Mouse (Mus musculus): ENCODE measurements around the gene Nek2. TPM values are rescaled to one million over a fixed set of nuclear protein-coding genes. Genes with fewer than 3 reads are reported as not detected.
A peak's percentile ranks its signal among the peaks of the same experiment; 100 is the strongest.

The Nek2 gene
- 1 to 10 TPM in 1 of 2 experiments, under 1 TPM in 1; 0.45 to 1.3 TPM for total RNA-seq (2021)
- long read RNA-seq, experiment 1: 0 reads
- long read RNA-seq, experiment 2, transcript Nek2-201 (8 exons, 3,227 nt): major isoform, 5 of 11 reads
- long read RNA-seq, experiment 2, partial matches to known transcripts: 2 of 11 reads
- long read RNA-seq, experiment 2, other reads (novel, unspliced or antisense): 4 of 11 reads

DNA sequence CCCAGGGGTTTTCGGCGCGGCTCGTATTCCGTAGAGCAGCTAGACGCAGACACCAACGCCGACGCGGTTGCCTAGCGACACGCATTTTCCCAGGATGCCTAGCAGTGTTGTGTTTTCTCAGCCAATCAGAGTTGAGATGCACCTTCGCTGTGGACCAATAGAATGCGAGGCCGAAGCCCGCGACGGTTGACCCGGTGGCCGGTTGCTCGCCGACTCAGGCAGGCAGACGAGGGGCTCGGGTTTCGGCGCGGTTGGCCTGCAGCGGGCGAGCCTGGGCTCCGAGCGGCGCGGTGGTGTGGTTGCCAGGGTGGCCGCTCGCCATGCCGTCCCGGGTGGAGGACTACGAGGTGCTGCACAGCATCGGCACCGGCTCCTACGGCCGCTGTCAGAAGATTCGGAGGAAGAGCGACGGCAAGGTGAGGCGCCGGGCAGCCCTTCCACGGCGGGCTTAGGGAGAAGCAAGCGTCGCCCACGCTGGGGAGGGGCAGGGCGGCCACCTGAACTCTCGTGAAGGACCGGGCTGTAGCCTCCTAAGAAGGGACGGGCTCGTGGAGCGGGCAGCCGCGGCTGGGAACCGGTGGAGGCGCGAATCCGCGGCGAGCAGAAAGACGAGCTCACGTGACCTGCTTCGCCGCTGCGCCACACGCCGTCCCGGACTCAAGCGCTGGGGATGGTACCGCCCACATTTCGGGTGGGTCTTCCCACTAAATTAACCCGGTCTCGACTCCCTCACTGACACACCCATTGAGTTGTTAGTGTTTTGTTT is at the start of gene Nek2:
Gene Nek2 (plus strand): TSS at position 119 of the 766 bp plus-strand sequence.
- peak; percentile 87 to 90 for DNase-seq (ENCODE audit: low spot score in 2 of 2)

DNA sequence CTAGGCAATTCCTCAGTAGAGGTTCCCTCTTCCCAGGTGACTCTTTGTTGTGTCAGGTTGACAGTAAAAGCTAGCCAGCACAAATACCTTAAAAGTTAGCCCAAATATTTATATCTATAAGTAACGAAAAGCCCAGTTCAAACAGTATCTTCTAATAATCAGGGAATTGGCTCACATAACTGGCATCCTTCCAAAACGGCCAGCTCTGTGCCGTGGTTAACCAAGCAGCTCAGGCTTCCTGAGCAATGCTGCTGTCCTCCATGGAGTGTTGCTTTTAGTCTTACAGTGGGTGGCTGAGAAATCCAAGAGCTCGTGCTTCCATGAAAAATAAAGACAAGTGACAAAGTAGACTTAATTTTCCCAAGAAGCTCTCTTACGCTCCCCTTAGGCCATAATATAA is 47.1 kb upstream of the Nek2 start:
- no peak for DNase-seq (ENCODE audit: low spot score in 2 of 2)

DNA sequence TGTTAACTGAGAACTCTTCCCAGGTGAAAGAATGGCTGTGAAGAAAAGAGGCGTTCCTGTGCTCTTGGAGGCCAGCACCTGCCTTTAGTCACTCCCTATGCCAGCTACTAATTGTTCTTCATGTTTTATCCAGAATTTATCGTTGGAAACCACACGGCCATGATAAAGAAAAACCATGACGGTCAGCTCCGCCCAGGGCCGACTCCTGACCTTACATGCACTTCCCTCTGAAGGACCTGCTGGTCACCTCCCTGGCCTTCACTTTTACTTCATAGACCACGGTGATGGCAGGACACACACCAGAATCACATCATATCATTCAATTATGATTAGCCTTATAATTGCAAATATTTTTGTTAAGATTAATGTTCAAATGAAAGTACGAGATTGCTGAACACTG is 46.1 kb upstream of the Nek2 start:
- DNase-seq (ENCODE audit: low spot score in 2 of 2): no peak

DNA sequence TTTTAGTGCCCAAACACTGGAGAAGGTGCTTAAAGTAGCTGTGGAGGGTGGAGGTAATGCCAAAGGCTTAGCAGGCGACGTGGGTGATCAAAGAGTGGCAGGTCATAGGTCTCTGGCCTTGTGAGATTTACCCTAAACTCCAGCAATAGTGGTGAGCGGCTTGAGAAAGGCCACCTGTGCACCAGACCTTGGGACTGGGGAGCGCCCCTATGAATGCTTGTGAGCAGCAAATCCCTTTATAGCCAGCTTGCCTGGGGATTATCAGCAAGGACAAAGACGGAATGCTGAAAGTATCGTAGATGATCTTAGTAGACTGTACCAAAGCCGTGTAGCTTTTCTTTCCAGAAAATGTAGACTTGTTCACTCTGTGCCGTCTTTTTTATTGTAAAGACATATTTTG is 43.7 kb upstream of the Nek2 start:
- no peak for DNase-seq (ENCODE audit: low spot score in 2 of 2)

DNA sequence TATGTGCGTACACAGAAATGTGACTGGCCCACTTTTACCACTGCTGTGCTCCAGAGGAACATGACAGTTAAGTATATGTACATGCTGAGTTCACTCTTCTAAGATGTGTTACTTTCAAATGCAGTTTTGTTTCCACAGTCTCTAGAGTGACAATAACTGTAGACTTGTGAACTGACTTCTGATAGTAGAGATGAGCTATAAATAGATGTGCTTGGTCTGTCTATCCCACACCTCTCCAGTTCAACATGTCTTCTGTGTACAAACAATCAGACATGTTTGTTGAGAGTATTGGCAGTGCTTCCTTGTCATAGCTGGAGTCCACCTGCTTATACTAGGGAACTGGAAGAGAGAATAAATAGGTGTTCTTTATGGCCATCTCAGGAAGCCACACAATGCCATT is 40.8 kb upstream of the Nek2 start:
- DNase-seq (ENCODE audit: low spot score in 2 of 2): no peak

DNA sequence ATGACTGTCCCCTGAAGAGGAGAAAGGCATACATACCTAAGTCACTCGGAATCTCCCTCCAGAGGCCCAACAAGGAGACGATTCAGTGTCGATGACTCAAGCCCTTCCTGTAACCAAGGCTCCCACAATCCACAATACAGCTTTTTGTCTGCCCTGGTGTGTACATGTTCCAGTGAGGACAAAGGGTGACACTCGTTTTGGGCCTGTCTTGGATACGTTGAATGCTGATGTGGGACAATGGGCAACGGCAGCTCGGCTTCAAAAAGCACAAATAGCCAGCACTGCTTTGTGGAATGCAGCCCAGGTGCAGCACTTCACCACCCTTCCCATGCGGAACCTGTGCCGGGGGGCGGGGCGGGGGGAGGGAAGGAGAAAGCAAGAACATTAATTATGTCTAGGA is 36.1 kb upstream of the Nek2 start:
- DNase-seq (ENCODE audit: low spot score in 2 of 2): no peak

DNA sequence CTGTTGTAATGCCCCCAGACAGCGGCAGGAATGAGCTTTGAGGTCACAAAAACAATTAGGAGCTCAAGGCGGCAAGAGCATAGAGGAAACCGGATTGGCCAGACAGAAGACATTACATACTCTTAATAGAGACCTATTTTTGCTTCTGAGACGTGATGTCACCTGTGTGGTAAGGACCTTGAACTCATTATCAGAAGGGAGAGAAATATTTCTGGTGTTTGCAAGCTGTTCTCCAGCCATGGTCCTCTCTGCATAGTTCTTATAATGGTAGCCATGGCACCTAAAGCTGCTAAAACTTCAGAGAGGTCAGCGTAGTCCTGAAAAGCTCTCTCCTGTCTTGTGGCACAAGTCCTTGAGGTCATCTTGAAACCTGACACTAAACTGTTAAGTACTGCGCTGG is 35.0 kb upstream of the Nek2 start:
- DNase-seq (ENCODE audit: low spot score in 2 of 2): no peak

DNA sequence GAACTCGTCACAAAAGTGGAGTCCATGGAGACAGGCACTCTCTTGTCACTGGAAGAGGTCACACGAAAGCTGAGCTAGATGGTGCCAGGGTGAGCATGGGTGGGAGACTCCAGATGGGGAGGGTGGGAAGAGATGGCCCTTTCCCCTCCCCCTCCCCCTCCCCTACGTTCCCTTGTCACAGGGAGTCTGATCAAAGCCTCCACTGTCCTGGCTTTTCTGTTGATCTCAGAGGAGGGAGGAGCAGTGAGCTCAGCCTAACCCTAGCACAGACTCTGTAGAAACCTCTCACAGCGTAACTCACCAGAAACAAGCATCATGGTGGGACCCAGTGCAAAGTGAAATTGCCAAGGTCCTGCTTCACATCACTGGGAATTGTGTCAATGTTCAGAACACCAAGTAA is 33.9 kb upstream of the Nek2 start:
- DNase-seq (ENCODE audit: low spot score in 2 of 2): no peak

DNA sequence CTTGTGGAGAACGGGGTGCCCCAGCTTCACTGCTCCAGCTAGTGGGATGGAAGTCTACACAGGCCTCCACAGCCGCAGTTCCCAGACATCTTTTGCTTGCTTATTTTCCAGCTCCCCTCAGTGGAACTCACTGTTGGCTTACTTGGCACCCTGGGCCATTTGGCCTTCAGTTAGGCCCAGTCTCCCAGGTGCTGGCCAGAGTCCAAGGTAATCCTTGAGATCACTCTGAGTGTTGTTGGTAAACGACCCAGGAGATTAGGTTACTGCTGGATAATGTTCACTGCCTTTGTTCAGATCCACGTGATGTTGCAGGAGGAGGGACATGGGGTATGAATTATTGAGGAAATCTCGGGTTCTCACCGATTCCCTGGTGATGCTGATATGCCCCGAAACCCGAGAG is 28.3 kb upstream of the Nek2 start:
- peak in 1 of 2 experiments; percentile 17 for DNase-seq (ENCODE audit: low spot score in 2 of 2)

DNA sequence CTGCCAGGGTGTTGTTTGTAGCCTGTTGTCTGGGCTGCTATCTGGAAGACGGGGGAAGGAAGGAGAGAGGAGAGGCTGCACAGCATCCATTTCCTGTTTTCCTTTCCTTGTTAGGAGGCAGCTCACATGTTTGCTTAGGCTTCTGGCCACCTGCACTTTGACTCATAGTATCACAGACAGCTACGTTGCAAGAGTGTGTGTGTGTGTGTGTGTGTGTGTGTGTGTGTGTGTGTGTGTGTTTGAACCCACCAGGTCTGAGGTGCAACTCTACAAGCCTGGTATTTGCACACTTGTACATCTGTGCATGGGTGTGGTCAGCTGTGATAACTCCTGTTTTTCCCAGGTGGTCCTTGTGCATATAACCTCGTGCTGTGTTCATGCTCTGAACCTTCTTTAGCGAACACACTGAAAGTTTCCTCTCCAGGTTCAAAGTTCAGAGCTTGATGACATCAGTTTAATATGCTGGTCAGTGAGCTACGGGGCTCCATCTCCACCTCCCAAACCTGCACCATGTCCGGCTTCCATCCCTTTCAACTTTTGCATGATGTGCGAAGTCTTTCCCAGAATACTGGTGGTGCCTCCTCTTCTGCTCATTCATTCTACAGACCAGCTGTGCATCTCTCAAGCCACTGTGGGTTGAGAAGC is 27.2 kb upstream of the Nek2 start:
- no peak for DNase-seq (ENCODE audit: low spot score in 2 of 2)

DNA sequence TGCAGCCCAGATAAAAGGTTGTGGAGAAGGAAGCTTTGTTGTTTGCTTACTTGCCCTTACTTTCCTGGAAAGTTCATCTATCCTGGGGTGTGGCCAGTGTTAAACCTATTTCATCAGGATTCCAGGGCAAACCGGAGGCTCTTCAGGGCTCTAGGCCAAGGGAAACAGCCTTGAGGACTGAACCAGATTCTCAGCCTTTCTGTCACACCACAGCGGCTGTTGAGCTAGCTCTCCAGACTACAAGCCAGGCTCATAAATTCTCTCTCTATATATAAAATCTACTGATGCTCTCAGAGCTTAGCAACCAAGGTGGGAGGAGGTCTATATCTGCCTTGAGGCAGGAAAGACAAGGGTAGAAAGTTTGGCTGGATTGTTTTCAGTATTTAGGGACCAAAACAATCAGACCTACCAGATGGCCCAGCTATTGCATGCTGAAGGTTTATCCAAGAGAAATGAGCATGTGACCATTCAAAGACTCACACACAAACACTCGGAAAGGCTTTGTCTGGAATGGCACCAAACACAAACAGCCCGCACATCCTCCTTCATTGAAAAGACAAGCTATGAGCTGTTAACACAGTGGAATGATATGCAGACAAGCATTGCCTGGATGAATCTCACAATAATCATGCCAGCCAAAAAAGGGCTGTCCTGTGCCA is 24.9 kb upstream of the Nek2 start:
- DNase-seq (ENCODE audit: low spot score in 2 of 2): no peak

DNA sequence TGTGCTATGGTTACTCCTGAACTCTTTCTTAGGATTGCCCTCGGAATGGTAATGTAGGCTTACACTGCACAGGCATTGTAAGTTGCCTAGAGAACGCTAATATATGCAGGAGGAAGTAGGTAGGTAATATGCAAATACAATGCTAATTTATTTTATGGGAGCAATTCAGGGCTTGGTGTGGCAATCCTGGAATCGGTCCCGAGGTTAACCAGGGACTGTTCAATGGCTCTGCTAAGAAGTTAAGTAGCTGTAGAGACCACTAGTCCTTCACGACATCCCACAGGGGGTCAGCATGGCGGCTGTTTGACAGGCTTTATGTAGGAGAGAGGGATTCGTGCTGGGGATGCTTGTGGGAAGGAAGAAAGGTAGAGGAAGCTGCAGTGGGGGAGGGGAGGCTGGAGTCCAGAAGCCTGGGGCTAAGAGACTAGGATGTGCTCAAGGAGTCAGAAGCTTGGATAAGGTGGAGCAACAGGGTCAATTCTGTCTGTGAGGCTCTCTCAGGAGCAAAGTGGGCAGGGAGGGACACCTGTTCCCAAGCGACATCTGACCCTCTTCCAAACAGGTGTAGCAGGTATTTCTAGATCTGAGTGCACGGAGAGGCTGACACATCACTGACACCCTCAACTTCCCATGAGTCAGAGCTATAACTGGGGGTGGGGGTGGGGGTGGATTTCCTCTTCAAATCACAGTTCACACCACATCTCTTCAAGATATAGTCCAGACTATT is 19.0 kb upstream of the Nek2 start:
- DNase-seq (ENCODE audit: low spot score in 2 of 2): no peak

DNA sequence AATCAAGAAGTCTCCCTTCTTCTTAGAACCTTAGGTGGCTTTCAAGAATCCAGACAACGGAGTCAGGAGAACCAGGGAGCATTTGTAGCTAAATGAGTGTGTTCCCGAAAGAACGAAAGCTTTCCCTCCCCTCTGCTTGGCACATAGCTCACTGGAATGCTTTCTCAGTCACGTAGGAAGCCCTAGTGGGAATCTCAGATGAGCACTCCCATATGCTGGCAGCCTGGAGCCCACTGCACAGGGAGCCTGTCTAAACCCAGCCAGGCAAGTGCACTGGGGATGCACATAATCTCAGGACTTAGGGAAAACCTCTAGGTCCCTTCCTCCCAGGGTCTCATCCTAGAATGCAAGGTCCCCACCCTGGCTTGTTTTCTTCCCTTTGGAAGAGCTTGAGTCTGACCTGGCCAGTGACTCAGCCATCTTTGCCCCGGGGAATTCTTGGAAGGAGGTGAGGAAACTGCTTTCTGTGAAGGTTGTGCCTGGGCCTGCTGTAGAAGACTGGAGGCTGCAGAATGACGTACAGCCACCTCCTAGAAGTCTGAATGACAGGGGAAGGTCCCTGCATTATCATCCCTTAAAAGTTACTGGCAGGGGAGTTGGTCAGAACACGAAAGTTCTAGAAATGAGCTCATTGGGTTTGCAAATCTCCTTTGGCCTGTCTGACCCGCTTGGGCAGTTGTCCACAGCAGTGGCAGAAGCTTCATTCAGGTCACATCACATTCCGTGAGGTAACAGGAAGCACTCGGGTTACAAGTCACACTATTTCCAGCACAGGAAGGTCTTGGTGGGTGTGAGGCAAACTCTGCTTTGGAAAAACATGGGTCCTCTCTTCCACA is 18.2 kb upstream of the Nek2 start:
- no peak for DNase-seq (ENCODE audit: low spot score in 2 of 2)

DNA sequence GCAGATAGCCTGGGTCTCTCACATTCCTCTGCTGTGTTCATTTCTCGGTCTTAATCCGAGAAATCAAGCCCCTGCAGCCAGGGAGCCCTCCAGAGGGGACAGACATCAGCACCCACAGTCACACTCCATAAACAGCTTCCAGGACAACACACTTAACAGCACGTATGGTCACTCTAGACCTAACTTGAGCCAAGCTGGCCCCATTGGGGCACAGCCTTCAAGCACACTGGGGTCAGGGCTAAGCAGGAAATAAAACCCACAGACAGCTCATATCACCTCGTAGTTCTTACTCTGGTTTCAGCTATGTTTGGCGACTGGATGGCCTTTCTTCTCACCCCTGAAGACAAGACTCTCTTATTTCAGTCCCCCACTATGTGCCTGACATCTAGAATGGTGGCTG is 16.5 kb upstream of the Nek2 start:
- no peak for DNase-seq (ENCODE audit: low spot score in 2 of 2)

DNA sequence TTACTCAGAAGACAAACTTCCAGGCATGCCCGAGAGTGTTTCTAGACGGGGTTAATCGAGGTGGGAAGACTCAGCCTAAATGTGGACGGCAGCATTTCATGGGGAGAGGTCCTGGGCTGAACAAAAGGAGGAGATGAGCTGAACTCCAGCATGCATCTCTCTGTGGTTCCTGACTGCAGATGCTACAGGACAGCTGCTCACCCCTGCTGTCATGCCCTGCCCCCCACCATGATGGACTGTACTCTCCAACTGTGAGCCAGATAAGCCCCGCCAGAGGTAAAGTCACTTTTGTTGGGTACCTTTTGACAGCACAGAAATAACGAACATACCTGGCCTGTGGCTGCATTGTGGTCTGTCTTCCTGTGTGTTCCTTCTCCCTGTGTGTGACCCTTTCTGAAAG is 15.5 kb upstream of the Nek2 start:
- DNase-seq (ENCODE audit: low spot score in 2 of 2): no peak

DNA sequence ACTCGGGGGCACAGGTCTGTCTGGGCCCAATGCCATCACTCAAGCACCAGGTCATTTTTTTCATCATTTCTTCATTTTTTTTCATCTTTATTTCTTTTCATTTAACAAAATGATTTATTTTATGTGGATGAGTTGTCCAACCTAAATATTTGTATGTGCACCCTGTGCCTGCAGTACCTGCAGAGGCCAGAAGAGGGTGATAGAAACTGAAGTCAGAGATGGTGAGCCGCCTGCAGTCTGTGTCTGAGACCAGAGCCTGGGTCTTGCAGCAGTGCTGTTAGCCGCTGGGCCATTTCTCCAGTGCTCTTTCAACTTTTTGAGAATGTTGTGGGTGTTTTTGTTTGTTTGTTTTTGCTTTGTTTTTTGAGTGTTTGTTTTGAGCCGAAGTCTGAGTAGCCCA is 14.5 kb upstream of the Nek2 start:
- DNase-seq (ENCODE audit: low spot score in 2 of 2): no peak

DNA sequence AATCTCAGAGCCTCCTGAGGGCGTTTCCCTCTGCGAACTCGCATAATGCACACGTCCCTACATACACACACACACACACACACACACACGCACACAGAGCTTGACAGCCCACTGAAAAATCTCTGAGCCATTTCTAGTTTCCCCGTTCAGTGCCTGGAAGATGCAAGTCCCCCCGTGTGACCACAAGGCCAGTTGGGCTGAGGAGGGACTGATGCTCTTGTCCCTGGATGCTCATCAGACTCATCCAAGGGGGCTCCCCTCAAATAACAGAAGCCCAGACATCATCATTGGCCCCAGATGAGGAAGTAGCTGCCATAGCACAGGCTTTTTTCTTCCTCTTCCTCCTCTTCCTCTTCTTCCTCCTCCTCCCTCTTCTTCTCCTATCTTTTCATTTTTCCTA is 13.3 kb upstream of the Nek2 start:
- DNase-seq (ENCODE audit: low spot score in 2 of 2): no peak

DNA sequence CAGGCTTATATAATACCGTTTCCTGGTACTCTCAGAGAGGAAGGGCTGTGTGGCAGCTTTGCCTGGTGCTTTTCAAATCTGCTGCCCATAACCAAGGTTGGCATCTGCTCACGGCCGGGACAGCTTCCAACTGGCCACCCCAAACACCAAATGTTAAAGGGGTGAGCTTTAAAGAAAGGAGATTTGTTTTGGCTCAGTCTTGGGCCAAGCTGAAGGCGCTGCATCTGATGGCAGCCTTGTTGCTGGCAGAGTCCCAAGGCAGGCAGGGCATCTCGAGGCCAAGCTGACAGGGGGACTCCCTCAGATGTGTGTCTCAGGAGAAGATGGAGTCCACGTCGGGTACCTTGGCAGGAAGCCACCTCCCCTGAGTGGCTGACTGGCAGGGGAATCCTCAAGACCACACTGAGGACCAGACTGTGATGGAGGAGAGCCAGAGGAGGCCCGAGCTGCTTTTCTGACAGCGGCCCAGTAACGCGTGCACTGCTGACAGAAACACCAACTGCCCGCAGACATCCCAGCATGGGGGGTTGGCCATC is 12.5 kb upstream of the Nek2 start:
- no peak for DNase-seq (ENCODE audit: low spot score in 2 of 2)

DNA sequence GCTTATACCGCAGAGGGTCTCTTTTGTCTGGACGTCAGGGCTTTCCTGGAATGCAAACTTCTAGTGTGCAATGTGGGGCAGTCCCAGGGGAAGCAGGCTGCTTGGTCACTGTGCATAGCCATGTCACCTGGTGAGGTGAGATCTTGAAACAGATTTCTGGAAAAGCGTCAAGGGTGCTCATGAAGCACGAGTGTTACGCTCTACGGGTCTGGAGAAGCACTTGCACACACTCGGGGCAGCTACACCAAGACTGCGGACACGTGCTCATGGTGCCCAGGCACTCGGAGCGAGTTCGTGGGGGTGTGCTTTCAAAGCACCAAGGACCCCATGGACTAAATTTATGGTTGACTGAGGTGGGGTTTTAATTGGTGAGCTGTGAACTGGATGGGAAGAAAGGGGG is 9.5 kb upstream of the Nek2 start:
- no peak for DNase-seq (ENCODE audit: low spot score in 2 of 2)

All from adrenal gland, adult 18-20 months (tissue).